Mouse (Mus musculus): ENCODE results near the gene Lgi1.

Gene Lgi1

DNA sequence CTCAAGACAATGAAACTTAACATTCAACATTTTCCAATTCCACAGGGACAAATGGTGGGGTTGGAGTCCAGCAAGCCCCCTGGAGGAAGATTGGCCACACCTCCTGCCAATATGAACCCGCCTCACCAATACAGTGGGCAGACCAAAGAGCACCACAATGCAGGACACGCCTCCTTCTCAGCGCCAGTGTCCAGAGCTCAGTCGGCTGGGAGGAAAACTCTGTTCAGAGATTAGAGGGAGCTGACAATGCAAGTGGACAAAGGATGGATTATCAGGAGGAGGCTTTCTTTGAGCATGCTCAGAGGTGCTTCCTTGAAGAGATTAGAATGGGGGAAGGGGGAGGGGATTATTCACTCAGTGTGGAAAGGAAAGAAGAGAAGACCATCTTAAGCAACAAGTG, 62.7 kb downstream of the Lgi1 start:
- DNase-seq (ENCODE audit: low spot score): no peak

DNA sequence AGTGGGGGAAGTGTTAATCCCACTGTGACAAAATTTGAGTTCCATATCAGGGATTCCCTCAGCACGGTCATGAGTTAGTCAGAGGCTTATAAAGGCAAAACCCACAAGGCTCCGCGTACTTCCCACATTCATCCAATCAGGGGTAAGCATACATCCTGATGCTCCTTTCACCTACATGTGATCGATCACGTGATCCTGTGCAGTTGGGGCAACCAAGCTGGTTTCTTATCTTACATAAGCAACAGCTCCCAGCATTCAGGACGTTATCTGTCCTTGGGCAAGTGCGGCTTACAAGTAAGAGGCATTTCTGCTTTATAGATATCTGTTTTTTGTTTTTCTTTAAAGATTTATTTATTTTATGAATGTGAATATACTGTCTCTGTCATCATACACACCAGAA, 63.7 kb downstream of the Lgi1 start:
- DNase-seq (ENCODE audit: low spot score): no peak

DNA sequence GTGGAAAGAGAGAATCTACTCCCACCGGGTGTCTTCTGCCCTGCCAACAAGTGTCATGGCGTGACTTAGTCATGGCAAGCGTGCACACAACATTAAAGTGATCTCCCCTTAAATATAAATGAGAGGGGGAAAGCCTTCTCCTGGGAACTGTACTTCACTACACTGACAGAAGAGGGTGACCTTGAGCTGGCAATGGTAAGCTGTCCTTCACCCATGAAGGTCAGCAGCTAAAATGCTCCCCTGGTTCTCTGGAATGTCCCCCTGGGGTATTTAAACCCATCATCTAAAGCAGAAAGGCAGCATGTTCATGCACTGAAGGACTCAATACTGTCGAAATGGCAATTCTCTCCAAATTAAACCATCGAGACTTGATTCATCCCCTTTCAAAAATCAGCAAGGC, 64.9 kb downstream of the Lgi1 start:
- no peak for DNase-seq (ENCODE audit: low spot score)

DNA sequence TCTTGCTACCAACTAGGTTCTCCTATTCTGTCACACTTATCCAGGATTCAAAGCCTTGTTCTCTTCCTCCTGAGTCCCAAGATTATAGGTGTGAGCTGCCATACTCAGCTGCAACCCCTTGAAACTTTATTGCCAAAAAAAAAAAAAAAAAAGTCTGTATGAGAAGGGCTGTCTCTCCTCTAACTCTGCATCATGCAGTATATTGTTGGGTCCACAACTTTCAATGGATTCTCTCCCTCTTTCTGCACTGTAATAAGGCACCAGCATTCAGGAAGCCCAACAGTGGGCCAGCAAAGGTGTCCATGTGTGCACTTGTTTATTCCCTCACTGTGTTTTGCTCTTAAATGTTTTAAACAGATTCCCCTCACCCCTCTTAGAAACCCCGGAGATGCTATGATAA, 66.7 kb downstream of the Lgi1 start:
- no peak for DNase-seq (ENCODE audit: low spot score)

DNA sequence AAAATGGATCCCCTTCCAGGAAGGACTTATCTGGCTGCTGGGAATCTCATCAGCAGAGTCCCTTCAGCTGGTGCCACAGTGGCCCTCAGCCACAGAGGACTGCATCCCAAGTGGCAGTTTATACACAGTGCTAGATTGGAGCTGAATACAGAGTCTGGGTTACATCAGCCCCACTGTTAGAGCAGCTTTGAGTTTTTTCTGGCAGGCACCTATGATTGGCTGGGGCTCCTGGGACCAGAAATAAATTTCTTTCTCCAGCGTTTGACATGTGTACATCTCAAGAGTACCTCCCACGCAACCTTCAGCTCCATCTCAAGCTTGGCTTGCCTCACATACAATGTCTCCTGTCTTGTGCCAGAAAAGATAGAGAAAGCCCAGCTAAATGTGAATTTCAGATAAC, 67.9 kb downstream of the Lgi1 start:
- no peak for DNase-seq (ENCODE audit: low spot score)

DNA sequence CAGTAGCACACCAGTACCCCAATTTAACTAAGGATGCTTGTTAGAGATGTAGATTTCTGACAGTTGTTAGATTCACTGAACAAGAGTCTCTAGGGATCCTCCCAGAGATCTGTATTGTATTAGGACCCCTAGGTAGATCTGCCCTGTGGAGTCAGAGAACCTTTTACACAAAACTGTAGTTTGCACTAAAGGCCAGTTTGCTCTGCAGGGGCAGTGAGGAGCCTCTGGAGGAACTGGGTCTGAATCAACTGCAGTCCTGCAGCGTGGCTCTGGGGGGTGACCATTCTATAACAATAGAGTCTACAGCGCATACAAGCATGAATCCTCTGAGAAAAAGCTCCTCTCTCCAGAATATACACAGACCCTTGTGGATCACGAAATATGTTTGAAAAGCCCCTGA, 68.5 kb downstream of the Lgi1 start:
- DNase-seq (ENCODE audit: low spot score): no peak

DNA sequence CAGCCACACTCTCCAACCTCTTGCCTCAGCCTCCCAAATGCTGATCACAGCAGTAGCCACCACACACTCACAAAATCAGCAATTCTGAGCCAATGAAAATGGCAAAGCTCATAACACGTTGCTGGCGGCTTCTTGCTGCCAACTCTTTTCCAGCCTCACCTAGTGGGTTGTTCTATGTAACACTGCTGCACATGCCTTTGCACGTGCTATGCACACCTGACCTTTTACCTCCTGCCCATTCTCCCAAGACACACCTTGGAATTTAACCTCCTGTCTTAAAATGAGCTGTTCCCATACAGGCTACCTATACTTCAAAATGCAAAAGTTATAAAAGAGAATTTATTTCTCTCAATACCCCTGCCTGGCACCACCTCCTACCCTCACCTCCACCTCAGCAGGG, 72.2 kb downstream of the Lgi1 start:
- DNase-seq (ENCODE audit: low spot score): no peak

DNA sequence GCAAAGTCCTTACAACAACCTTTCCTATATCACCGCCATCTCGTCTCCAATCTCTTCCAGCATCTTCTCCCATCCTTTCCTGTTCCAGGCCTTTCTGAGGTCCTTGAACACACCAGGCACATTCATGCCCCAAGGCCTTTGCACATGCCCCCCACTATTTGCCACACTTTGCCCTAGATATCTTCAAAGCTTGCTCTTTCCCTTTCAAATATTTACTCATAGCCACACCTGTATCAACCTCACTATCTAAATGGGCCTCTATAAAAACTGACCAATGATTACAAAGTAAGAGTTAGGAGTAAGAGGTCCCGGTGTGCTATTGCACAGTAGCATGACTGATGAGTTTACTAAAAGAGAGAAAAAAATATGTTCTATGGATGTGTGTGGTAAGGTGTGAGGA, 73.0 kb downstream of the Lgi1 start:
- no peak for DNase-seq (ENCODE audit: low spot score)

DNA sequence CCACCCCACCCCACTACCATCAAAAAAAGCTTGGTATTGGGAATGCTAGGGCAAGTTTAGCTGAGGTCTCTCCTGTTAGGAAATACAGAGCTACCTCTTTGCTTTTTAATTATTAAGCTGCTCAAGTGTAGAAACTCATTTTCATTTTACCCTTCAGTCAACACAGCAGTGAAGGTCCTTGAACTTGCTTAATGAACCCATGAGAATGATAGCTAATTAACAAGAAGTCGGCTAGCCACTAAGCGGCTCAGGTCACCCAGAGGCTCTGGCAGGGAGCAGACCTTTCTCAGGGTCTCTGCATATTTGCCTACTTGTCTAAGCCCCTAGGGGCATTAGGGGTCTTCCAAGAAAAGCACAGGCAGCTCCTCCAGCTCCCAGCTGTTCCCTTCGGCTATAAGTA, 75.4 kb downstream of the Lgi1 start:
- DNase-seq (ENCODE audit: low spot score): peak; percentile 26

DNA sequence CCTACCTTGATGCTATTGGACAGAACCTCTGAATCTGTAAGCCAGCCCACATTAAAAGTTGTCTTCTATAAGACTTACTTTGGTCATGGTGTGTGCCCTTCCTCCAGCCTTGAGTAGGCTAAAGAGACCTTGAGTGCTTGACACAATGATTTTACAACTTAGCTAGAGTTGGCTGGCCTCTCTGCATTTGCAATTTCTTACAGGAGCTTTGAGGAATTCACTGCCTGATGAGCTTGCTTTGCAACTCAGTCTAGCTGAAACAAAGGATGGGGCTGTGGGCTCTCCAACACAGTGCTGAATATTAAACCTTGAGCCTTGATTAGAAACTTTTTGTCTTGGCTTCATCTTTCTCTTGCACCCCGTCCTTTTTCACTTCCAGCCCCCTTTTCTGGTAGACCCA, 78.9 kb downstream of the Lgi1 start:
- DNase-seq (ENCODE audit: low spot score): no peak

DNA sequence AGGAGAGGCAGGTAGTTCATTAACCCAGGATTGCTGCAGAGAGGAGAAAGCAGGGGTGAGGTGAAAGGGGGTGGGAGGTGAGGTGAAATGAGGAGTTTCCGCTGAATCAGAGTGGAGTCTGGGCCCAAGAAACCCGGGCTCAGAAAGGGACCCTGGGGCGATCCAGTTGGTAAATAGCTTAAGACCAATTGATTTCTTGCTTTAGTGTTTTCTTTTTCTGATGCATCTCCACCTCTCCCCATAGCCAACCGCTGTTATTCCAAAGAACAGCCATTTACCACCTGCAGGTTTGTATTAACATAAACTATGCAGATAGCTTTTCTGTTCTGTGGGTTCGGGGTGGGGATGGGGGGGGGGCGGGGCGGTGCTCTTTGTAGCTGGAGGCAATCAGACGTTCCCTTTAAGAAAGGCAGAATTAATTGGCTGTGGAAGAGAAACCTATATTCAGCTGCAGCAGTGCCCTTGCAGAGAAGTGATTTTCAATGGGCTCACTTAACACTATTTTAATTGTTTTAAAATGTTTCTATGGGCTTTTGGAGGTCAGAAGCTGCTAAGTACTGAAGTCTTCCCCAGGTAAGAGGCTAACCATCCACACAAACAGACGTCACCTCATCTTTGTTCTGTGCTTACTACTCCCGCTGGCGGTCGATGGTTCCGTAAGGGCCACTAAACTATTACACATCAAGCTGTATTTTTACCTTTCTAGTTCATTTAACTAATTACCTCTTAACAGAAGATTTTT, 84.1 kb downstream of the Lgi1 start:
- DNase-seq (ENCODE audit: low spot score): peak; percentile 57

DNA sequence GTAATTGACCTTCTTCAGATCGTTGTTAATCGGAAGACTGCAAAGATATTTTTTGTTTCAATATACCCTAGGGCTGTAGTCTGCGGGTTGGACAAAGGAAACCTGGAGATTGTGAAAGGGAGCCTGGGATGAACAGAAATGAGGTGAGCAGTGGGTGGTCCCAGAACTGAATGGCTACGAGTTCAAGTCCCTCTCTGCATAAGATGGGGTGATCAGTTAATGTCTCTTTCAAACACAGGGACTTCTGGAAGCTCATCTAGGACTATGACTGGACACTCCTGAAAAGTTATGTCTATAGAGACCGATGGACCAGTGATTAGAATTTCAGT, 84.6 kb downstream of the Lgi1 start:
- no peak for DNase-seq (ENCODE audit: low spot score)

DNA sequence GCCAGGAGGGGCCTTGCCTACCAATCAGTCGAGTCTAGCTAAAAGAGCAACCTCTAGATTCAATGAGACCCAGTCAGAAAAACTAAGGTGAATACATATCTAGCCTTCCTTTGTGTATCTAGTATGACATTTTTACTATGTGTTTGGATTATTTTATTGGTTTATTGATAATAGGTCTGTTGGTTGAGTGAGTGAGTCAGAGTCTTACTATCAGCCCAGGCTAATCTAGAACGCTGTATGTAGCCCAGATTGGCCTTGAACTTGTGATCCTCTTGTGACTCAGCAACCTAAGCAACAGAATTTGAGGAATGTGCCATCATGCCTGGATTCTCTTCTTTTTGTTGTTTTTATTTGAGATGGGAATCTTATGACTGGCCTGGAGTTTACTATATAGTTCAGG, 86.9 kb downstream of the Lgi1 start:
- DNase-seq (ENCODE audit: low spot score): no peak

DNA sequence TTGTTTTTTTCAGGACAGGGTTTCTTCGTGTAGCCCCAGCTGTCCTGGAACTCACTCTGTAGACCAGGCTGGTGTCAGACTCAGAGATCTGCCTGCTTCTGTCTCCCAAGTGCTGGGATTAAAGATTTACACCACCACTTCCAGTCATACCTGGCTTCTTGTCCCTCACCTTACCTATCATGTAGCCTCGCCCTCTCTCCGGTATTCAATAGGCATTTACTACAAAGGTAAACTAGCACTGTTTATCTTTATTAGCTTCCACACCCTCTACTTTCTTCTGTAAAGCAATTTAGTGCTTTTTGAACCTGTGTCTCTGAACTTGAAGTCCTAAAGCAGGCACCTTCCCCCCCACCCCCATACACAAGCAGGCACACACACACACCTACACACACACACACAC, 87.4 kb downstream of the Lgi1 start:
- no peak for DNase-seq (ENCODE audit: low spot score)

DNA sequence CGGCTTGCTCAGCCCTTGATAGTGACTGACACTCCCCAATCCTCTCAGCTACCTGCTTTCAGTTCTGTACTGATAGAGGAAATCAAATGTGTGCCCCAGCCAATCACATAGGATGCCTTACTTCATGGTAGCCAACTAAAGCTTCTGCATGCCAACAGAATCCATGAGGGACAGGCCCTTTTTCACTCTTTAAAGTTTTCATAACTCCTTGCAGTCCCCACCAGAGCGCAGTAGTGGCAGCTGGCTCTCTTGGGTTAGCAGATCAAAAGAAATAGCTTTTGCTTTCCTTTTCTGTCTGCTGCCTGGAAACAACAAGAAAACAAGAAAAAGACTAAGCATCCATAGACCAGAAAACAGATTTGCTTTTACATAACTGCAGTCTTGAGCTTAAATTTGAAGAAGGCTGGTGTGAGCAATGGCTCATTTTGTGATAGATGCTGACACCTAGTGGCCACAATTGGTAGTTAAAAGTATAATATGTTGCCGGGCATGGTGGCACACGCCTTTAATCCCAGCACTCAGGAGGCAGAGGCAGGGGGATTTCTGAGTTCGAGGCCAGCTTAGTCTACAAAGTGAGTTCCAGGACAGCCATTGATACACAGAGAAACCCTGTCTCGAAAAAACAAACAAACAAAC, 88.3 kb downstream of the Lgi1 start:
- peak; percentile 38 for DNase-seq (ENCODE audit: low spot score)

DNA sequence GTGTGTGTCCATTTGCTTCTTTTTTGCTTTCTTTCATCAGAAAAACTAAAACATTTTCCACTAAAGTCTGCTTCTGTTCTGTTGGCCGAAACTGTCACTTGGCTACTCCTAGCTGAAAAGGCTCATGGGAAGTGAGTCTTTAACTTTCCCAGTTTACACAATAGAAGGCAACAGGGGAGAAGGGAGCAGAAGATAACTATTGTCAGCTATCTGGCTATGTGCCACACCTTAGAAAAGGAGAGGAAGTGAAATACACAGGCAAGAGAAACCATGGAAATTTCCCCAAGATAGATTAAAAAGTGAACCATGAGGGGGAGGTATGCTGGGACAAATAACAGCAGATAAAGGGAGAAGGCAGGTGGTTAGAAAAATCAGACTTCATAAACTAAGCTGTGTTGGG, 89.9 kb downstream of the Lgi1 start:
- no peak for DNase-seq (ENCODE audit: low spot score)

DNA sequence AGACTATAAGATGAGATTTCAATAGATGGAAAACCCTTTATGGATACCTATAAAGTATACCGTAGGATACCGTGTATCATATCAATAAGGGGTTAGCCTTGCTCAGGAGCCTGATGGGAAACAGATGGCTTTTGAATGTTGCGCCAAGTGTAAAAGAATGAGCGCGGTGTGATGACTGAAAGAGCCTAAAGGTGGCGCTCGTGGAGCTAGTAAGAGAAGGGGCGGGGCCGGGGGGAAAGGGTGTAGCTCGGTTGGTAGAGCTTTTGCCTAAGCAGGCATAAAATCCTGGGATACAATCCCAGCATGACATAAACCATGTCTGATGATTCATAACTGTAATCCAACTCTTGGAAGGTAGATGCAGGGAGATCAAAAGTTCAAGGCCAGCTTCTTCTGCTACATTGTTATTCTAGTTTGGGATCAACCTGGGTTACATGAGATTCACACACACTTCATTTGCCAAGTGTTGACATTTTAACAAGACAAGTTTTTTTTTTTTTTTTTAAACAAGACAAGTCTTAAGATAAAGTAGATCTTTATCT, 90.6 kb downstream of the Lgi1 start:
- DNase-seq (ENCODE audit: low spot score): no peak

DNA sequence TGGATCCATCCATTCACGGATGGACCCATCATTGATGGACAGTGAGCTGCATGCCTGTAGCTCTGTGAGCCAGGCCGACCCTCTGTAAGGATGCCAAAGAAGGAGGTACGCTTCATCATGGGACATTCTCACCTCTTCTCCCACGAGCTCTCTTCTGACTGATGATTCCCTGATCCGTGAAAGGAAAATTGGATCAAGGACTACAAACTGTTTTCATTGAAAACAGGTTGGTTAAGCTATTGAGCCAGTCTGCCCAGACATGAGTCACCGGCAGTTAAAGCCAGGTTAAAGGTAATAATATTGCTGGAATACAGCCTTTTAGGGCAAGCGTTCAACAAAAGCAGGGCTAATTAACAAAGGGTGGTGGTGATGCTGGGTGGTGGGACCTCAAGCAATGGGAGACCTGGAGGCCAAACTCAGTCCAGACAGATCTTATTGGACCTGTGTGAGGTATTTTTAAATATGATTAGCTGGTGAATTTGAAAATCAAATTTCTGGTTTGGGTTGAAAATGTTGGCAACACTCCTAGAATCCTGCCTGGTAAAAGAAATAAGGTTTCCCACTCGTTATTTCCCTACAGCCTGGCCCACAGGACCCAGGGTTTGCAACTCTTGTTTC, 92.0 kb downstream of the Lgi1 start:
- no peak for DNase-seq (ENCODE audit: low spot score)

DNA sequence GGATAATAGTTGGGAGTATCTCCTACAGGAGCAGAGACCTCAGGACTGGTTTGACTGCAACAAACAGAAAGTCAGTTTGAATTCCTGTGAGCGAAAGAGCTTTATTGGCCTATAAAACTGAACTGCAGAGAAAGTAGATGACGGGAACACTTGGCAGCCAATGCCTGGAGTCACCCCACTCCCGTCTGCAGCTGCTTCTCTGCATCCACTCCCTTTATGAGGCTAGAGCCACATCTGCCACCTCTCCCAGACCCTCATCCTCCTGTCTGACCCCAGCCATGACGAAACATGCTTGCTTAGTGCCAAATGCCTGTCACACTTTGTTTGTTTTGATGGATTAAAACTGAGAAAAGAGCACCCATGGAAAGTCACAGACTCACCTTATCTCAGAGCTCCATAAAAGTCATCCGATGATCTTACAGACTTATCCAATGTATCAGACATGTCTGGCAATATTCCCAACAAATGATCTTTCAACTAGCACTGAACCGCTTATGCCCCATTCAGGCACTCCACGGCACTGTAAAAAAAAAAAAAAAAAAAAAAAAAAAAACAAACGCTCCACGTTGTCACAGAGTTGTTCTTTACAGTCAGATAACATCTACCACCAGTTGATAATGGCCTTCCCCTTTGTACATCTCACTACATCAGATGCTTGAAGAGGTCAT, 93.8 kb downstream of the Lgi1 start:
- DNase-seq (ENCODE audit: low spot score): no peak

DNA sequence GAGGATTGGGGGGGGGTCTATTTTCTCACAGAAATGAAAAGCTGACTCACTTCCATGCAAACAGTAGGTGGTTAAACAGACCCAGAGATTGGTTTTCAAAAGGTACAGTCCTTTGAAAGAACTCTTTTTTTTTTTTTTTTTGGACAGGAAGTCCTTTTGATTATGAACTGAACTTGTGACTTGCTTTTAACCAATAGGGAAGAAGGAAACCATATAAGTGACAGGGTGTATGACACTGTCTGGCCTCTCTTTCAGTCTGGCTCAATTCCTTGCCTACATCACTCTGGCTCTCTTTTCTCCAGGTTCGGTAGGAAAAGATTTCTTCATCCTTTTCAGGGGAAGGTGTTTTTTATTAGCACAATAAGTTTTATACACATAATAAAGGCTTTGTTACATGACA, 95.0 kb downstream of the Lgi1 start:
- DNase-seq (ENCODE audit: low spot score): no peak

All from yolk sac, embryonic 10.5 days (tissue).